Mouse (Mus musculus) ES-Bruce4 (cell line): ENCODE results near the gene Neu2.

Experiments used
- CTCF ChIP-seq: IDR thresholded peaks from one replicate; pipeline ENCODE4 v1.8.1; 2011; ENCODE audit warnings: low read depth, low read length
- POLR2A ChIP-seq: IDR thresholded peaks from one replicate; pipeline ENCODE4 v1.8.1; 2011; ENCODE audit warnings: low read length; ENCODE audit not compliant: insufficient read depth

DNA sequence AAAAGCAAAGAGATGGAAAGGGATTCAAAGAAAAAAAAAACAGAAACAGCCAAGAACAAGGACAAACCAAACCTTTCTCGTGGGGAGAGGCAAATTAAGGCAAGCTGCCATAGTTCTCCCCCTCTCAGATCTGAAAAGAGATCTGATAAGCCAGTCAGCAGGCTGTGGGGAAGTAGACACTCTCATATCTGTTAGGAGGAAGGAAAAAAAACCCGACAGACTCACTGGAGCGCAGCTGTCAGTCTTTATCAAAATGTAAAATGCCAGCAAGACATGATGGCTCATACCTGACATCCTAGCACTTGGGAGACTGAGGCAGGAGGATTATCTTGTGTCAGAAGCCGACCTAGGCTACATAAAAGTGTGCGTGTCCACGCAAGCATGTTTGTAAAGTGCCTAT lies 122.5 kb downstream of the Neu2 start:
- TF ChIP-seq CTCF: no peak
- no peak for TF ChIP-seq POLR2A
